Mouse (Mus musculus) midbrain, embryonic 12.5 days (tissue): Measurements from ENCODE around the gene Tescl. TPM values are rescaled to one million over a fixed set of nuclear protein-coding genes. Genes with fewer than 3 reads are reported as not detected.
A peak's percentile ranks its signal among the peaks of the same experiment; 100 is the strongest.

Experiments used
- ATAC-seq: fragments of 200-750 bp; cut with Nextera tagmentation; 2 replicates; pipeline ENCODE4 v1.8.0; 2017; ENCODE audit warnings: low read depth, moderate TSS enrichment, moderate library complexity; ENCODE audit not compliant: low FRiP score
- H3K27ac ChIP-seq: fragments of 300-500 bp; sonication (generic); replicated peaks from 2 replicates; pipeline ENCODE4 v1.5.1; 2016; ENCODE audit warnings: mild to moderate bottlenecking
- H3K27me3 ChIP-seq: fragments of 300-500 bp; sonication (generic); 2 replicates; pipeline ENCODE4 v1.6.1; 2016; ENCODE audit warnings: mild to moderate bottlenecking
- H3K36me3 ChIP-seq: fragments of 300-500 bp; sonication (generic); 2 replicates; pipeline ENCODE4 v1.6.1; 2016
- H3K4me1 ChIP-seq: fragments of 300-500 bp; sonication (generic); 2 replicates; pipeline ENCODE4 v1.6.1; 2016
- H3K4me2 ChIP-seq: fragments of 300-500 bp; sonication (generic); replicated peaks from 2 replicates; pipeline ENCODE4 v1.6.1; 2016; ENCODE audit warnings: mild to moderate bottlenecking, moderate library complexity
- H3K4me3 ChIP-seq: fragments of 300-500 bp; sonication (generic); 2 replicates; pipeline ENCODE4 v1.5.1; 2016; ENCODE audit warnings: mild to moderate bottlenecking
- H3K9ac ChIP-seq: fragments of 300-500 bp; sonication (generic); replicated peaks from 2 replicates; pipeline ENCODE4 v1.6.1; 2016; ENCODE audit warnings: mild to moderate bottlenecking, moderate library complexity
- H3K9me3 ChIP-seq: fragments of 300-500 bp; sonication (generic); 2 replicates; pipeline ENCODE4 v1.6.1; 2016; ENCODE audit warnings: mild to moderate bottlenecking
- WGBS: fragments of 180-500 bp; shearing (Covaris S2); methylation state at CpG from one replicate; pipeline ENCODE4 v1.1.7; 2016; 5-methylcytosine and 5-hydroxymethylcytosine counted together
- polyA plus RNA-seq: library from polyadenylated mRNA; unstranded; fragments of >200 nt; fragmentation: Nextera tagmentation; extraction: Ambion mirVana; gene quantifications from 2 replicates; pipeline ENCODE4 v1.2.1, GENCODE M21; 2016

Gene Tescl
- polyA plus RNA-seq, 1 experiment from 2014 or later, result not detected

- Histone ChIP-seq H3K9me3 (no peaks in the 10 kb centered on the region), H3K4me3 (no peak overlapping the region), H3K4me1 (peaks cover 8% of the 10 kb centered on the region), H3K36me3 (no peaks in the 10 kb centered on the region), H3K9ac (no peak overlapping the region), H3K4me2 (no peak overlapping the region), H3K27ac (no peak overlapping the region), H3K27me3 (0 out of 2 replicates have a peak, but pooled peaks cover 3% of the 10 kb centered on the region)
- 78% methylated on average over 6 of the region's 7 CpGs for WGBS
- ATAC-seq, result no peak
These were observed 37.5 kb upstream of the Tescl start for GRCm38 (mm10) chr7:24371012-24371808.

GRCm38 (mm10) chr7:24369731-24370541 is 36.2 kb upstream of the Tescl start, which contains the start of gene Kcnn4:
Gene Kcnn4 (plus strand): TSS chr7:24370263.
- Histone ChIP-seq H3K27me3 (0 out of 2 replicates have a peak, but pooled peaks cover 3% of the 10 kb centered on the region), H3K36me3 (no peaks in the 10 kb centered on the region), H3K4me1 (peaks cover 8% of the 10 kb centered on the region), H3K4me3 (no peak within 1 kb of the TSS), H3K27ac (no peak within 1 kb of the TSS), H3K9ac (no peak within 1 kb of the TSS), H3K9me3 (no peaks in the 10 kb centered on the region), H3K4me2 (no peak within 1 kb of the TSS)
- no peak for ATAC-seq
- 47% methylated on average over 23 of the region's 23 CpGs for WGBS

- H3K9ac ChIP-seq, result no peak overlapping the region
- 90% methylated on average over 7 of the region's 7 CpGs for WGBS
These were observed 35.2 kb upstream of the Tescl start for GRCm38 (mm10) chr7:24368946-24369345.

GRCm38 (mm10) chr7:24368226-24368625 is 34.5 kb upstream of the Tescl start:
- WGBS, result 83% methylated on average over 4 of the region's 4 CpGs
- no peak overlapping the region for H3K4me3 ChIP-seq
- peaks cover 2% of the 10 kb centered on the region for H3K4me1 ChIP-seq
- no peaks in the 10 kb centered on the region for H3K36me3 ChIP-seq
- no peak overlapping the region for H3K27ac ChIP-seq
- peaks cover 8% of the 10 kb centered on the region; the same call in 1 of the 2 replicates for H3K27me3 ChIP-seq
- H3K9ac ChIP-seq, result no peak overlapping the region
- H3K9me3 ChIP-seq, result no peaks in the 10 kb centered on the region
- ATAC-seq, result no peak
- H3K4me2 ChIP-seq, result no peak overlapping the region

More at GRCm38 (mm10) chr7:24368946-24369345, 35.2 kb upstream of the Tescl start:
- H3K4me1 ChIP-seq, result peaks cover 8% of the 10 kb centered on the region
- no peak overlapping the region for H3K4me3 ChIP-seq
- H3K36me3 ChIP-seq, result no peaks in the 10 kb centered on the region
- ATAC-seq, result no peak
- H3K4me2 ChIP-seq, result no peak overlapping the region
- H3K9me3 ChIP-seq, result no peaks in the 10 kb centered on the region
- H3K27me3 ChIP-seq, result peaks cover 3% of the 10 kb centered on the region; the same call in 1 of the 2 replicates
- H3K27ac ChIP-seq, result no peak overlapping the region

- no peak overlapping the region for H3K27ac ChIP-seq
- H3K36me3 ChIP-seq, result no peaks in the 10 kb centered on the region
- ATAC-seq, result no peak
- 78% methylated on average over 15 of the region's 15 CpGs for WGBS
- H3K27me3 ChIP-seq, result peaks cover 14% of the 10 kb centered on the region
- H3K4me1 ChIP-seq, result no peaks in the 10 kb centered on the region
- H3K4me2 ChIP-seq, result no peak overlapping the region
- H3K4me3 ChIP-seq, result no peak overlapping the region
- no peaks in the 10 kb centered on the region for H3K9me3 ChIP-seq
- no peak overlapping the region for H3K9ac ChIP-seq
These were observed 33.2 kb upstream of the Tescl start for GRCm38 (mm10) chr7:24366716-24367632.

- ATAC-seq, result peak; percentile 55; the same call in 1 of the 2 replicates
- Histone ChIP-seq H3K27me3 (peaks cover 16% of the 10 kb centered on the region), H3K4me1 (no peaks in the 10 kb centered on the region), H3K27ac (no peak overlapping the region), H3K4me3 (no peak overlapping the region), H3K9me3 (no peaks in the 10 kb centered on the region), H3K9ac (no peak overlapping the region), H3K36me3 (no peaks in the 10 kb centered on the region), H3K4me2 (no peak overlapping the region)
- 81% methylated on average over 5 of the region's 5 CpGs for WGBS
These were observed 31.7 kb upstream of the Tescl start for GRCm38 (mm10) chr7:24365258-24366014.

- H3K4me2 ChIP-seq, result no peak overlapping the region
- no peak overlapping the region for H3K27ac ChIP-seq
- peaks cover 13% of the 10 kb centered on the region for H3K27me3 ChIP-seq
- H3K36me3 ChIP-seq, result no peaks in the 10 kb centered on the region
- no peak overlapping the region for H3K4me3 ChIP-seq
- no peak overlapping the region for H3K9ac ChIP-seq
- H3K4me1 ChIP-seq, result no peaks in the 10 kb centered on the region
- peak; percentile 78; the same call in 1 of the 2 replicates for ATAC-seq
- 27% methylated on average over 10 of the region's 10 CpGs for WGBS
- H3K9me3 ChIP-seq, result no peaks in the 10 kb centered on the region
These were observed 31.1 kb upstream of the Tescl start for GRCm38 (mm10) chr7:24364827-24365226.

- H3K27ac ChIP-seq, result no peak overlapping the region
- no peaks in the 10 kb centered on the region for H3K36me3 ChIP-seq
- H3K4me2 ChIP-seq, result no peak overlapping the region
- H3K4me3 ChIP-seq, result no peak overlapping the region
- no peak overlapping the region for H3K9ac ChIP-seq
- H3K9me3 ChIP-seq, result no peaks in the 10 kb centered on the region
- H3K4me1 ChIP-seq, result no peaks in the 10 kb centered on the region
- peaks cover 13% of the 10 kb centered on the region for H3K27me3 ChIP-seq
- no peak for ATAC-seq
- 31% methylated on average over 6 of the region's 7 CpGs for WGBS
These were observed 29.5 kb upstream of the Tescl start for GRCm38 (mm10) chr7:24363228-24363627.

GRCm38 (mm10) chr7:24361001-24361400 is 27.3 kb upstream of the Tescl start:
- Histone ChIP-seq H3K36me3 (no peaks in the 10 kb centered on the region), H3K4me1 (no peaks in the 10 kb centered on the region), H3K9ac (no peak overlapping the region), H3K9me3 (no peaks in the 10 kb centered on the region), H3K4me3 (no peak overlapping the region), H3K27ac (no peak overlapping the region), H3K4me2 (no peak overlapping the region), H3K27me3 (peaks cover 13% of the 10 kb centered on the region)
- no peak for ATAC-seq
- WGBS, result 67% methylated on average over 4 of the region's 4 CpGs

- no peaks in the 10 kb centered on the region for H3K9me3 ChIP-seq
- H3K4me3 ChIP-seq, result no peak overlapping the region
- H3K4me2 ChIP-seq, result no peak overlapping the region
- no peak overlapping the region for H3K27ac ChIP-seq
- H3K27me3 ChIP-seq, result peaks cover 13% of the 10 kb centered on the region
- no peaks in the 10 kb centered on the region for H3K4me1 ChIP-seq
- 28% methylated on average over 9 of the region's 9 CpGs for WGBS
- no peak for ATAC-seq
- no peaks in the 10 kb centered on the region for H3K36me3 ChIP-seq
- no peak overlapping the region for H3K9ac ChIP-seq
These were observed 25.5 kb upstream of the Tescl start for GRCm38 (mm10) chr7:24359269-24359668.

- Histone ChIP-seq H3K4me3 (no peak overlapping the region), H3K9ac (no peak overlapping the region), H3K27ac (no peak overlapping the region), H3K36me3 (no peaks in the 10 kb centered on the region), H3K4me1 (no peaks in the 10 kb centered on the region), H3K27me3 (peaks cover 7% of the 10 kb centered on the region), H3K4me2 (no peak overlapping the region), H3K9me3 (no peaks in the 10 kb centered on the region)
- 55% methylated on average over 4 of the region's 4 CpGs for WGBS
- no peak for ATAC-seq
These were observed 24.2 kb upstream of the Tescl start for GRCm38 (mm10) chr7:24357899-24358298.
